Mouse (Mus musculus): ENCODE data around the gene Ppp1r18. TPM values are rescaled to one million over a fixed set of nuclear protein-coding genes. Genes with fewer than 3 reads are reported as not detected.

Ppp1r18 gene
- polyA plus RNA-seq, 1 experiment from 2014 or later: 24.1 TPM

- Histone ChIP-seq H3K4me2 (ENCODE audit: low read depth, low read length) (0 out of 2 replicates have a peak overlapping the region, but pooled peaks have one; percentile 50), H3K4me3 (ENCODE audit: low read depth, low read length) (no peak overlapping the region), H3K36me3 (replicated peaks; ENCODE audit: control insufficient read depth, insufficient read depth, low read depth, low read length) (peaks cover 6% of the 10 kb centered on the region), H3K27ac (replicated peaks; ENCODE audit: low read depth, low read length) (no peak overlapping the region; the same call in 1 of the 2 replicates), H3K9ac (replicated peaks; ENCODE audit: low read length) (no peak overlapping the region; the same call in 1 of the 2 replicates), H3K9me3 (replicated peaks; ENCODE audit: control insufficient read depth, low read length) (no peaks in the 10 kb centered on the region), H3K27me3 (ENCODE audit: control insufficient read depth, insufficient read depth, low read length) (no peaks in the 10 kb centered on the region), H3K4me1 (ENCODE audit: control insufficient read depth, insufficient read depth, low read length) (no peaks in the 10 kb centered on the region; the same call in 1 of the 2 replicates)
- DNase-seq (ENCODE audit: low spot score) (no peak), ATAC-seq (replicated peaks; ENCODE audit: insufficient number of reproducible peaks, low FRiP score, low TSS enrichment, low read depth) (no peak)
- WGBS: 66% methylated on average over 6 of the region's 6 CpGs
Measured at GRCm38 (mm10) chr17:35919864-35920301, 54.5 kb downstream of the Ppp1r18 start.

- Histone ChIP-seq H3K4me3 (ENCODE audit: low read depth, low read length) (no peak overlapping the region), H3K4me2 (ENCODE audit: low read depth, low read length) (peak overlapping the region; percentile 1; the same call in 1 of the 2 replicates)
- no peak for ATAC-seq (replicated peaks; ENCODE audit: insufficient number of reproducible peaks, low FRiP score, low TSS enrichment, low read depth)
Measured at GRCm38 (mm10) chr17:35920384-35920783, 55.0 kb downstream of the Ppp1r18 start.

GRCm38 (mm10) chr17:35920862-35921562 lies 55.6 kb downstream of the Ppp1r18 start:
- Histone ChIP-seq H3K4me3 (ENCODE audit: low read depth, low read length) (no peak overlapping the region), H3K27ac (replicated peaks; ENCODE audit: low read depth, low read length) (no peak overlapping the region), H3K9me3 (replicated peaks; ENCODE audit: control insufficient read depth, low read length) (no peaks in the 10 kb centered on the region), H3K4me2 (ENCODE audit: low read depth, low read length) (no peak overlapping the region), H3K36me3 (replicated peaks; ENCODE audit: control insufficient read depth, insufficient read depth, low read depth, low read length) (peaks cover 8% of the 10 kb centered on the region), H3K27me3 (ENCODE audit: control insufficient read depth, insufficient read depth, low read length) (no peaks in the 10 kb centered on the region), H3K4me1 (ENCODE audit: control insufficient read depth, insufficient read depth, low read length) (no peaks in the 10 kb centered on the region; the same call in 1 of the 2 replicates), H3K9ac (replicated peaks; ENCODE audit: low read length) (no peak overlapping the region)
- DNase-seq (ENCODE audit: low spot score) (peak; percentile 79), ATAC-seq (replicated peaks; ENCODE audit: insufficient number of reproducible peaks, low FRiP score, low TSS enrichment, low read depth) (no peak)
- WGBS: 79% methylated on average over 5 of the region's 5 CpGs

More at GRCm38 (mm10) chr17:35920384-35920783, 55.0 kb downstream of the Ppp1r18 start:
- no peak for DNase-seq (ENCODE audit: low spot score)
- no peak overlapping the region for H3K9ac ChIP-seq (replicated peaks; ENCODE audit: low read length)
- H3K27me3 ChIP-seq (ENCODE audit: control insufficient read depth, insufficient read depth, low read length): no peaks in the 10 kb centered on the region
- peaks cover 8% of the 10 kb centered on the region for H3K36me3 ChIP-seq (replicated peaks; ENCODE audit: control insufficient read depth, insufficient read depth, low read depth, low read length)
- H3K9me3 ChIP-seq (replicated peaks; ENCODE audit: control insufficient read depth, low read length): no peaks in the 10 kb centered on the region
- H3K4me1 ChIP-seq (ENCODE audit: control insufficient read depth, insufficient read depth, low read length): no peaks in the 10 kb centered on the region; the same call in 1 of the 2 replicates
- no peak overlapping the region; the same call in 1 of the 2 replicates for H3K27ac ChIP-seq (replicated peaks; ENCODE audit: low read depth, low read length)
- WGBS: 77% methylated on average over 1 of the region's 1 CpGs

GRCm38 (mm10) chr17:35921710-35922109 lies 56.3 kb downstream of the Ppp1r18 start:
- Histone ChIP-seq H3K27me3 (ENCODE audit: control insufficient read depth, insufficient read depth, low read length) (no peaks in the 10 kb centered on the region), H3K27ac (replicated peaks; ENCODE audit: low read depth, low read length) (no peak overlapping the region), H3K4me3 (ENCODE audit: low read depth, low read length) (no peak overlapping the region), H3K36me3 (replicated peaks; ENCODE audit: control insufficient read depth, insufficient read depth, low read depth, low read length) (peaks cover 10% of the 10 kb centered on the region), H3K4me2 (ENCODE audit: low read depth, low read length) (no peak overlapping the region), H3K9ac (replicated peaks; ENCODE audit: low read length) (no peak overlapping the region), H3K9me3 (replicated peaks; ENCODE audit: control insufficient read depth, low read length) (no peaks in the 10 kb centered on the region), H3K4me1 (ENCODE audit: control insufficient read depth, insufficient read depth, low read length) (no peaks in the 10 kb centered on the region; the same call in 1 of the 2 replicates)
- 83% methylated on average over 4 of the region's 4 CpGs for WGBS
- ATAC-seq (replicated peaks; ENCODE audit: insufficient number of reproducible peaks, low FRiP score, low TSS enrichment, low read depth) (no peak), DNase-seq (ENCODE audit: low spot score) (no peak)

GRCm38 (mm10) chr17:35922566-35922965 lies 57.2 kb downstream of the Ppp1r18 start:
- no peak for DNase-seq (ENCODE audit: low spot score)
- H3K4me1 ChIP-seq (ENCODE audit: control insufficient read depth, insufficient read depth, low read length): no peaks in the 10 kb centered on the region; the same call in 1 of the 2 replicates
- no peak overlapping the region for H3K4me2 ChIP-seq (ENCODE audit: low read depth, low read length)
- WGBS: 87% methylated on average over 3 of the region's 3 CpGs
- H3K9ac ChIP-seq (replicated peaks; ENCODE audit: low read length): no peak overlapping the region
- no peak for ATAC-seq (replicated peaks; ENCODE audit: insufficient number of reproducible peaks, low FRiP score, low TSS enrichment, low read depth)
- peaks cover 12% of the 10 kb centered on the region for H3K36me3 ChIP-seq (replicated peaks; ENCODE audit: control insufficient read depth, insufficient read depth, low read depth, low read length)
- no peaks in the 10 kb centered on the region for H3K9me3 ChIP-seq (replicated peaks; ENCODE audit: control insufficient read depth, low read length)
- H3K4me3 ChIP-seq (ENCODE audit: low read depth, low read length): no peak overlapping the region
- H3K27me3 ChIP-seq (ENCODE audit: control insufficient read depth, insufficient read depth, low read length): no peaks in the 10 kb centered on the region
- no peak overlapping the region for H3K27ac ChIP-seq (replicated peaks; ENCODE audit: low read depth, low read length)

- Histone ChIP-seq H3K27me3 (ENCODE audit: control insufficient read depth, insufficient read depth, low read length) (no peaks in the 10 kb centered on the region), H3K9ac (replicated peaks; ENCODE audit: low read length) (no peak overlapping the region), H3K4me2 (ENCODE audit: low read depth, low read length) (no peak overlapping the region), H3K9me3 (replicated peaks; ENCODE audit: control insufficient read depth, low read length) (no peaks in the 10 kb centered on the region), H3K4me3 (ENCODE audit: low read depth, low read length) (no peak overlapping the region), H3K36me3 (replicated peaks; ENCODE audit: control insufficient read depth, insufficient read depth, low read depth, low read length) (peaks cover 17% of the 10 kb centered on the region), H3K27ac (replicated peaks; ENCODE audit: low read depth, low read length) (no peak overlapping the region), H3K4me1 (ENCODE audit: control insufficient read depth, insufficient read depth, low read length) (no peaks in the 10 kb centered on the region; the same call in 1 of the 2 replicates)
- 91% methylated on average over 4 of the region's 4 CpGs for WGBS
- ATAC-seq (replicated peaks; ENCODE audit: insufficient number of reproducible peaks, low FRiP score, low TSS enrichment, low read depth): no peak
- no peak for DNase-seq (ENCODE audit: low spot score)
Measured at GRCm38 (mm10) chr17:35923281-35923680, 57.9 kb downstream of the Ppp1r18 start.

MicroRNAs encoded within 50 kb of the gene (microRNA counts, 519-probe panel; counts per million panel counts)
- microRNA mmu-miR-1894-3p: not detected
- not detected for microRNA mmu-miR-1894-5p

Small RNAs within 50 kb of the gene (microRNA-seq; reads per million reads assigned to microRNA genes)
- gene Gm28033 (ENCODE audit: borderline number of aligned reads) (1.9 reads per million), gene Mir1894 (ENCODE audit: borderline number of aligned reads) (not detected)

Other genes starting within 250 kb of the Ppp1r18 start
- not detected in 2 replicates for gene Gm9573, start 239.0 kb upstream of the Ppp1r18 start, polyA plus RNA-seq (2014; fragmentation: Nextera tagmentation; extraction: Ambion mirVana)
- gene Mucl3, start 221.9 kb upstream of the Ppp1r18 start, polyA plus RNA-seq (2014; fragmentation: Nextera tagmentation; extraction: Ambion mirVana): 0.13 and 0.28 TPM in 2 replicates
- 9.1 and 10.4 TPM in 2 replicates for gene Vars2, start 198.0 kb upstream of the Ppp1r18 start, polyA plus RNA-seq (2014; fragmentation: Nextera tagmentation; extraction: Ambion mirVana)
- 43.3 and 53.4 TPM in 2 replicates for gene Gtf2h4, start 191.9 kb upstream of the Ppp1r18 start, polyA plus RNA-seq (2014; fragmentation: Nextera tagmentation; extraction: Ambion mirVana)
- 20.4 and 24.6 TPM in 2 replicates for gene Ddr1, start 161.0 kb upstream of the Ppp1r18 start, polyA plus RNA-seq (2014; fragmentation: Nextera tagmentation; extraction: Ambion mirVana)
- gene Ier3, start 43.9 kb upstream of the Ppp1r18 start, polyA plus RNA-seq (2014; fragmentation: Nextera tagmentation; extraction: Ambion mirVana): 2.7 and 3.4 TPM in 2 replicates
- gene Flot1, start 42.4 kb upstream of the Ppp1r18 start, polyA plus RNA-seq (2014; fragmentation: Nextera tagmentation; extraction: Ambion mirVana): 46.7 and 53.8 TPM in 2 replicates
- 1,420 and 1,481 TPM in 2 replicates for gene Tubb5, start 27.3 kb upstream of the Ppp1r18 start, polyA plus RNA-seq (2014; fragmentation: Nextera tagmentation; extraction: Ambion mirVana)
- gene Mdc1, start 24.1 kb upstream of the Ppp1r18 start, polyA plus RNA-seq (2014; fragmentation: Nextera tagmentation; extraction: Ambion mirVana): 22.2 and 23.4 TPM in 2 replicates
- 48.8 and 53.2 TPM in 2 replicates for gene Nrm, start 4.3 kb upstream of the Ppp1r18 start, polyA plus RNA-seq (2014; fragmentation: Nextera tagmentation; extraction: Ambion mirVana)
- gene Dhx16, start 14.2 kb downstream of the Ppp1r18 start, polyA plus RNA-seq (2014; fragmentation: Nextera tagmentation; extraction: Ambion mirVana): 38.6 and 47.2 TPM in 2 replicates
- gene 2310061I04Rik, start 31.8 kb downstream of the Ppp1r18 start, polyA plus RNA-seq (2014; fragmentation: Nextera tagmentation; extraction: Ambion mirVana): 21.2 and 25.6 TPM in 2 replicates
- gene Atat1, start 44.5 kb downstream of the Ppp1r18 start, polyA plus RNA-seq (2014; fragmentation: Nextera tagmentation; extraction: Ambion mirVana): 101 and 108 TPM in 2 replicates
- 69.5 and 72.0 TPM in 2 replicates for gene Mrps18b, start 50.8 kb downstream of the Ppp1r18 start, polyA plus RNA-seq (2014; fragmentation: Nextera tagmentation; extraction: Ambion mirVana)
- gene Ppp1r10, start 50.8 kb downstream of the Ppp1r18 start, polyA plus RNA-seq (2014; fragmentation: Nextera tagmentation; extraction: Ambion mirVana): 38.1 and 38.2 TPM in 2 replicates
- 96.7 and 112 TPM in 2 replicates for gene Abcf1, start 104.2 kb downstream of the Ppp1r18 start, polyA plus RNA-seq (2014; fragmentation: Nextera tagmentation; extraction: Ambion mirVana)
- 31.3 and 32.3 TPM in 2 replicates for gene Gnl1, start 114.3 kb downstream of the Ppp1r18 start, polyA plus RNA-seq (2014; fragmentation: Nextera tagmentation; extraction: Ambion mirVana)
- 37.7 and 38.2 TPM in 2 replicates for gene Prr3, start 114.6 kb downstream of the Ppp1r18 start, polyA plus RNA-seq (2014; fragmentation: Nextera tagmentation; extraction: Ambion mirVana)
- 2.2 and 2.4 TPM in 2 replicates for gene H2-T24, start 155.0 kb downstream of the Ppp1r18 start, polyA plus RNA-seq (2014; fragmentation: Nextera tagmentation; extraction: Ambion mirVana)
- 3.7 and 3.9 TPM in 2 replicates for gene H2-T23, start 167.3 kb downstream of the Ppp1r18 start, polyA plus RNA-seq (2014; fragmentation: Nextera tagmentation; extraction: Ambion mirVana)
- gene H2-T22, start 177.2 kb downstream of the Ppp1r18 start, polyA plus RNA-seq (2014; fragmentation: Nextera tagmentation; extraction: Ambion mirVana): 12.7 and 13.2 TPM in 2 replicates
- gene Gm6034, start 177.4 kb downstream of the Ppp1r18 start, polyA plus RNA-seq (2014; fragmentation: Nextera tagmentation; extraction: Ambion mirVana): not detected in 2 replicates
- gene Gm11127, start 192.8 kb downstream of the Ppp1r18 start, polyA plus RNA-seq (2014; fragmentation: Nextera tagmentation; extraction: Ambion mirVana): 0.20 TPM in 1 of 2 replicates, not detected in the other